Mouse (Mus musculus): Measurements from ENCODE around the gene Cox14. TPM values are rescaled to one million over a fixed set of nuclear protein-coding genes. Genes with fewer than 3 reads are reported as not detected.

Gene Cox14
- 50.5 and 51.6 TPM in 2 replicates for polyA plus RNA-seq (2012; rRNA removed)

- Histone ChIP-seq H3K4me3 (ENCODE audit: control insufficient read depth, low read depth, low read length) (peak within 1 kb of the TSS; percentile 93), H3K27me3 (ENCODE audit: control insufficient read depth, insufficient read depth, low read length) (no peaks in the 10 kb centered on the region), H3K36me3 (ENCODE audit: control insufficient read depth, insufficient read depth, low read length) (no peaks in the 10 kb centered on the region), H3K4me1 (ENCODE audit: control insufficient read depth, insufficient read depth, low read length) (peaks cover 15% of the 10 kb centered on the region), H3K27ac (ENCODE audit: control insufficient read depth, insufficient read depth, low read depth, low read length) (peak within 1 kb of the TSS; percentile 82)
- TF ChIP-seq POLR2A (IDR thresholded peaks at IDR 0.05; ENCODE audit: control insufficient read depth, low read depth, low read length) (peak; percentile 71), CTCF (IDR thresholded peaks at IDR 0.05; ENCODE audit: control insufficient read depth, insufficient read depth, insufficient replicate concordance, low read depth, low read length) (peak; percentile 99)
These were observed at the start of gene Cox14 for GRCm38 (mm10) chr15:99725341-99726155. Cox14 (plus strand) TSS chr15:99725618.

- no peak overlapping the region for H3K4me3 ChIP-seq (ENCODE audit: control insufficient read depth, low read depth, low read length)
- TF ChIP-seq POLR2A (IDR thresholded peaks at IDR 0.05; ENCODE audit: control insufficient read depth, low read depth, low read length) (no peak), CTCF (IDR thresholded peaks at IDR 0.05; ENCODE audit: control insufficient read depth, insufficient read depth, insufficient replicate concordance, low read depth, low read length) (no peak)
- peaks cover 2% of the 10 kb centered on the region for H3K4me1 ChIP-seq (ENCODE audit: control insufficient read depth, insufficient read depth, low read length)
- H3K27ac ChIP-seq (ENCODE audit: control insufficient read depth, insufficient read depth, low read depth, low read length), result no peak overlapping the region
- no peaks in the 10 kb centered on the region for H3K36me3 ChIP-seq (ENCODE audit: control insufficient read depth, insufficient read depth, low read length)
- H3K27me3 ChIP-seq (ENCODE audit: control insufficient read depth, insufficient read depth, low read length), result no peaks in the 10 kb centered on the region
These were observed 48.3 kb upstream of the Cox14 start for GRCm38 (mm10) chr15:99677089-99677488.

- Histone ChIP-seq H3K4me3 (ENCODE audit: control insufficient read depth, low read depth, low read length) (no peak overlapping the region), H3K27ac (ENCODE audit: control insufficient read depth, insufficient read depth, low read depth, low read length) (no peak overlapping the region)
- TF ChIP-seq CTCF (IDR thresholded peaks at IDR 0.05; ENCODE audit: control insufficient read depth, insufficient read depth, insufficient replicate concordance, low read depth, low read length), result no peak
- TF ChIP-seq POLR2A (IDR thresholded peaks at IDR 0.05; ENCODE audit: control insufficient read depth, low read depth, low read length), result no peak
These were observed 47.2 kb upstream of the Cox14 start for GRCm38 (mm10) chr15:99678063-99678800.

GRCm38 (mm10) chr15:99679008-99679407, 46.4 kb upstream of the Cox14 start:
- Histone ChIP-seq H3K4me3 (ENCODE audit: control insufficient read depth, low read depth, low read length) (no peak overlapping the region), H3K27ac (ENCODE audit: control insufficient read depth, insufficient read depth, low read depth, low read length) (no peak overlapping the region), H3K36me3 (ENCODE audit: control insufficient read depth, insufficient read depth, low read length) (no peaks in the 10 kb centered on the region), H3K27me3 (ENCODE audit: control insufficient read depth, insufficient read depth, low read length) (no peaks in the 10 kb centered on the region), H3K4me1 (ENCODE audit: control insufficient read depth, insufficient read depth, low read length) (peaks cover 2% of the 10 kb centered on the region)
- no peak for TF ChIP-seq POLR2A (IDR thresholded peaks at IDR 0.05; ENCODE audit: control insufficient read depth, low read depth, low read length)
- TF ChIP-seq CTCF (IDR thresholded peaks at IDR 0.05; ENCODE audit: control insufficient read depth, insufficient read depth, insufficient replicate concordance, low read depth, low read length), result no peak

More at GRCm38 (mm10) chr15:99678063-99678800, 47.2 kb upstream of the Cox14 start:
- H3K4me1 ChIP-seq (ENCODE audit: control insufficient read depth, insufficient read depth, low read length), result peaks cover 2% of the 10 kb centered on the region
- H3K27me3 ChIP-seq (ENCODE audit: control insufficient read depth, insufficient read depth, low read length), result no peaks in the 10 kb centered on the region
- no peaks in the 10 kb centered on the region for H3K36me3 ChIP-seq (ENCODE audit: control insufficient read depth, insufficient read depth, low read length)

- Histone ChIP-seq H3K4me1 (ENCODE audit: control insufficient read depth, insufficient read depth, low read length) (peaks cover 2% of the 10 kb centered on the region), H3K27ac (ENCODE audit: control insufficient read depth, insufficient read depth, low read depth, low read length) (no peak overlapping the region), H3K36me3 (ENCODE audit: control insufficient read depth, insufficient read depth, low read length) (no peaks in the 10 kb centered on the region), H3K27me3 (ENCODE audit: control insufficient read depth, insufficient read depth, low read length) (no peaks in the 10 kb centered on the region), H3K4me3 (ENCODE audit: control insufficient read depth, low read depth, low read length) (no peak overlapping the region)
- peak; percentile 59; the same call in 1 of the 2 replicates for TF ChIP-seq CTCF (IDR thresholded peaks at IDR 0.05; ENCODE audit: control insufficient read depth, insufficient read depth, insufficient replicate concordance, low read depth, low read length)
- no peak for TF ChIP-seq POLR2A (IDR thresholded peaks at IDR 0.05; ENCODE audit: control insufficient read depth, low read depth, low read length)
These were observed 42.5 kb upstream of the Cox14 start for GRCm38 (mm10) chr15:99682880-99683279.

GRCm38 (mm10) chr15:99684156-99684555, 41.3 kb upstream of the Cox14 start:
- no peaks in the 10 kb centered on the region for H3K27me3 ChIP-seq (ENCODE audit: control insufficient read depth, insufficient read depth, low read length)
- H3K27ac ChIP-seq (ENCODE audit: control insufficient read depth, insufficient read depth, low read depth, low read length), result no peak overlapping the region
- no peak for TF ChIP-seq CTCF (IDR thresholded peaks at IDR 0.05; ENCODE audit: control insufficient read depth, insufficient read depth, insufficient replicate concordance, low read depth, low read length)
- no peak for TF ChIP-seq POLR2A (IDR thresholded peaks at IDR 0.05; ENCODE audit: control insufficient read depth, low read depth, low read length)
- H3K4me3 ChIP-seq (ENCODE audit: control insufficient read depth, low read depth, low read length), result no peak overlapping the region
- H3K4me1 ChIP-seq (ENCODE audit: control insufficient read depth, insufficient read depth, low read length), result no peaks in the 10 kb centered on the region
- no peaks in the 10 kb centered on the region for H3K36me3 ChIP-seq (ENCODE audit: control insufficient read depth, insufficient read depth, low read length)

- Histone ChIP-seq H3K27ac (ENCODE audit: control insufficient read depth, insufficient read depth, low read depth, low read length) (no peak overlapping the region), H3K4me3 (ENCODE audit: control insufficient read depth, low read depth, low read length) (no peak overlapping the region), H3K27me3 (ENCODE audit: control insufficient read depth, insufficient read depth, low read length) (no peaks in the 10 kb centered on the region), H3K4me1 (ENCODE audit: control insufficient read depth, insufficient read depth, low read length) (peaks cover 2% of the 10 kb centered on the region; the same call in 1 of the 2 replicates), H3K36me3 (ENCODE audit: control insufficient read depth, insufficient read depth, low read length) (no peaks in the 10 kb centered on the region)
- peak; percentile 76; the same call in 1 of the 2 replicates for TF ChIP-seq CTCF (IDR thresholded peaks at IDR 0.05; ENCODE audit: control insufficient read depth, insufficient read depth, insufficient replicate concordance, low read depth, low read length)
- TF ChIP-seq POLR2A (IDR thresholded peaks at IDR 0.05; ENCODE audit: control insufficient read depth, low read depth, low read length), result no peak
These were observed 36.7 kb upstream of the Cox14 start for GRCm38 (mm10) chr15:99688712-99689111.

All from testis, adult 2 months (tissue).